Mouse (Mus musculus) olfactory bulb, adult 2 months (tissue): ENCODE measurements around the gene Hcfc2.

ENCODE experiments used
- CTCF ChIP-seq: fragments of 200-500 bp; IDR thresholded peaks from 2 replicates; pipeline ENCODE4 v1.5.1; 2012; ENCODE audit warnings: low read depth, mild to moderate bottlenecking, low read length, moderate library complexity; ENCODE audit not compliant: insufficient read depth
- POLR2A ChIP-seq: fragments of 200-500 bp; IDR thresholded peaks from 2 replicates; pipeline ENCODE4 v1.6.1; 2012; ENCODE audit warnings: mild to moderate bottlenecking, low read depth, low read length, moderate library complexity; ENCODE audit not compliant: insufficient read depth

DNA sequence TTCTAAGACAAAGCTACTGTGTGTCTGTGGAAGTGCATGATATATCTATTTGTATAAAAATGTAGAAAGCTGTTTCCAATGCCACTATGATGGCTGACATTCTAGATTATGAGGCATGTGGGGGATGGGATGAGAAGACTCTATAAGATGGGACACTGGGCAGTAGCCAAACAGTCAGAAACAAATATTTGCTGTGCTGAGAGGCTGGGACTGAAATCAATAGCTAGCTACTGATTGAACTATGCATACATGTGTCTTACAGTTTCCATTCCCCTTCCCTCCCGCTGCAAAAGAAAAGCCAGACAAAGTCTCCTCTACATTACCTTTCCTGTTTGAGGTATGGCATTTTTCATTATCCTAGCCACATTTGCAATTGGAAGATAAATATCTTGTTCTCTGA, 58.7 kb downstream of the Hcfc2 start:
- TF ChIP-seq CTCF (no peak), POLR2A (no peak)
